Mouse (Mus musculus) thymus, adult 2 months (tissue): Measurements from ENCODE around the gene Gm14819. TPM values are rescaled to one million over a fixed set of nuclear protein-coding genes. Genes with fewer than 3 reads are reported as not detected.
"Not testable (repeated sequence)": the region's sequence is repeated elsewhere in the genome, so short reads cannot be mapped to it uniquely, and the experiment has no call there.

Experiments used
- DNase-seq: peaks from one replicate; pipeline ENCODE4 v3.0.0; 2021
- H3K27ac ChIP-seq: fragments of 200-500 bp; 2 replicates; pipeline ENCODE4 v1.5.1; 2012; ENCODE audit warnings: low read length, control low read depth; ENCODE audit not compliant: control insufficient read depth, insufficient read depth
- H3K27me3 ChIP-seq: fragments of 200-500 bp; 2 replicates; pipeline ENCODE4 v1.6.1; 2012; ENCODE audit warnings: mild to moderate bottlenecking, low read length, moderate library complexity, mixed read lengths; ENCODE audit not compliant: control insufficient read depth, insufficient read depth
- H3K36me3 ChIP-seq: fragments of 200-500 bp; 2 replicates; pipeline ENCODE4 v1.6.1; 2012; ENCODE audit warnings: mild to moderate bottlenecking, low read length, moderate library complexity; ENCODE audit not compliant: control insufficient read depth, insufficient read depth
- H3K4me1 ChIP-seq: fragments of 200-500 bp; replicated peaks from 2 replicates; pipeline ENCODE4 v1.6.1; 2012; ENCODE audit warnings: low read length; ENCODE audit not compliant: control insufficient read depth, insufficient read depth
- H3K4me3 ChIP-seq: fragments of 200-500 bp; 2 replicates; pipeline ENCODE4 v1.5.1; 2012; ENCODE audit warnings: mild to moderate bottlenecking, low read length, control low read depth, moderate library complexity; ENCODE audit not compliant: control insufficient read depth, insufficient read depth
- WGBS: fragments of 180-500 bp; shearing (Covaris S2); methylation state at CpG from one replicate; pipeline ENCODE4 v1.1.7; 2018; 5-methylcytosine and 5-hydroxymethylcytosine counted together
- polyA plus RNA-seq: library from polyadenylated mRNA; depleted of rRNA; stranded (reverse); fragments of >200 nt; gene quantifications from 2 replicates; pipeline ENCODE4 v1.2.3, GENCODE M21; 2012; rRNA removed

Gm14819 gene
- not detected in 2 replicates for polyA plus RNA-seq

- H3K36me3 ChIP-seq, H3K4me3 ChIP-seq, H3K27me3 ChIP-seq, DNase-seq, H3K27ac ChIP-seq, H3K4me1 ChIP-seq: not testable (repeated sequence)
- WGBS = no CpG with 5 or more reads among the region's 6 CpGs
Measured at GRCm38 (mm10) chrX:35403883-35404282, at the start of gene Gm14819. TSS of gene Gm14819 (plus strand) at chrX:35404183.
